Mouse (Mus musculus) gastrocnemius, adult 8-10 months (tissue): ENCODE results near the gene Tpd52l2. TPM values are rescaled to one million over a fixed set of nuclear protein-coding genes. Genes with fewer than 3 reads are reported as not detected.
"Not testable (repeated sequence)": the region's sequence is repeated elsewhere in the genome, so short reads cannot be mapped to it uniquely, and the experiment has no call there.

Source experiments
- DNase-seq, 2 experiments: peaks; one replicate each; pipeline ENCODE4 v3.0.0; 2022; ENCODE audit warnings: low spot score in 2 of 2
- total RNA-seq, 4 experiments: library from RNA; stranded (reverse); gene quantifications; 2 replicates each; pipeline ENCODE4 v1.2.4; 2022

Tpd52l2 gene
- total RNA-seq, 4 experiments from 2014 or later: 43.7 to 49.1 (median 45.8) TPM

GRCm38 (mm10) chr2:181487338-181488277, 9.3 kb upstream of the Tpd52l2 start:
- peak in 1 of 2 experiments; percentile 26 for DNase-seq

- DNase-seq: no peak
These were observed 5.3 kb upstream of the Tpd52l2 start for GRCm38 (mm10) chr2:181491432-181492205.

GRCm38 (mm10) chr2:181492206-181492605, 4.7 kb upstream of the Tpd52l2 start:
- DNase-seq: no peak

- DNase-seq: no peak
These were observed 3.6 kb upstream of the Tpd52l2 start, which contains the start of gene Abhd16b for GRCm38 (mm10) chr2:181493156-181493927. TSS of gene Abhd16b (plus strand) at chr2:181493206.

GRCm38 (mm10) chr2:181494266-181494945, 2.5 kb upstream of the Tpd52l2 start:
- DNase-seq: no peak

- DNase-seq: not testable (repeated sequence)
These were observed 1.1 kb upstream of the Tpd52l2 start for GRCm38 (mm10) chr2:181495845-181496244.

- DNase-seq: peak in 1 of 2 experiments; percentile 44
These were observed 661 bp upstream of the Tpd52l2 start for GRCm38 (mm10) chr2:181496281-181496680.

GRCm38 (mm10) chr2:181497548-181497875, 570 bp downstream of the Tpd52l2 start:
- peak; percentile 35 to 66 for DNase-seq

- DNase-seq: no peak
These were observed 1.7 kb downstream of the Tpd52l2 start for GRCm38 (mm10) chr2:181498644-181499043.

- DNase-seq: no peak
These were observed 12.2 kb downstream of the Tpd52l2 start for GRCm38 (mm10) chr2:181509191-181509590.

- DNase-seq: no peak
These were observed 14.3 kb downstream of the Tpd52l2 start for GRCm38 (mm10) chr2:181511231-181511630.

GRCm38 (mm10) chr2:181519201-181519600, 22.3 kb downstream of the Tpd52l2 start:
- no peak for DNase-seq

- peak; percentile 95 to 98 for DNase-seq
These were observed 23.4 kb downstream of the Tpd52l2 start, which contains the start of gene Dnajc5 for GRCm38 (mm10) chr2:181520118-181520935. TSS of gene Dnajc5 (plus strand) at chr2:181520485.

GRCm38 (mm10) chr2:181520936-181521227, 23.9 kb downstream of the Tpd52l2 start:
- no peak for DNase-seq

- no peak for DNase-seq
These were observed 24.5 kb downstream of the Tpd52l2 start for GRCm38 (mm10) chr2:181521491-181521890.

GRCm38 (mm10) chr2:181522811-181523210, 25.9 kb downstream of the Tpd52l2 start:
- peak in 1 of 2 experiments; percentile 5 for DNase-seq

GRCm38 (mm10) chr2:181525526-181525925, 28.6 kb downstream of the Tpd52l2 start:
- DNase-seq: no peak

- DNase-seq: no peak
These were observed 32.1 kb downstream of the Tpd52l2 start for GRCm38 (mm10) chr2:181529076-181529475.

- no peak for DNase-seq
These were observed 35.6 kb downstream of the Tpd52l2 start for GRCm38 (mm10) chr2:181532589-181532988.

- DNase-seq: no peak
These were observed 39.5 kb downstream of the Tpd52l2 start for GRCm38 (mm10) chr2:181536410-181536809.
